Comparison of ENCODE assay signal across 9 mouse cellular contexts in the genomic region with DNA sequence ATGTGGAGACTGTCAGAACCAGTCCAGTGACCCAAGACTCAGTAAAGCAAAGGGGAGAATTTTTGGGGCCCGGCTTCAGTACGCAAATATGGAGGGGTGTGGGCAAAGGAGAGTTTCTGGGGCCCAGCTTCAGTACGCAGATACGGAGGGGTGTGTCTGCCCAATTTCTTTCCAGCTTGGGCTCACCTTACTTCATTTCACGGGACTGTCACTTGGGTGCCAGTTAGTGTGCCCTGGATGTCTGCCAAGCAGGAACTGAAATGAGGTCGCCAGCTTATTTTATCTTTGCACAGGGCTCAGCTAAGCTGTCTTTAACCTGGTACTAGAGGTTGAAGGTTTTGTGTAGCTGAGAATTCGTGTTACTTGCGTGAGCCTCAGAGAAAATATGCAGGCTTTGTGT.
DNase-seq lines count a peak whose midpoint lies in the region.
"Had no signal": no experiment of that assay in that cellular context is flagged by ENCODE, and none has a peak within 500 bp of the region (broad histone marks: within the 10 kb centered on the region; RNA-seq: fewer than 3 reads in every experiment).

No protein-coding gene starts in this region.

- H3K9me3 ChIP-seq in midbrain, embryonic 10.5 days (replicated peaks) = no peaks in the 10 kb centered on the region

- H3K27ac ChIP-seq in midbrain, embryonic 10.5 days (replicated peaks) = no peak overlapping the region

- WGBS in midbrain, embryonic 10.5 days = 89% methylated on average over 8 of the region's 8 CpGs

- DNase-seq in adrenal gland, postnatal 10 days = peak; percentile 42
- DNase-seq in adrenal gland, postnatal 4 days (ENCODE audit: low spot score in 2 of 2) = no peak
- peak; percentile 76 for DNase-seq in retina, adult 2 months (ENCODE audit: low read depth, low spot score)
- no peak for DNase-seq in retina, embryonic 14.5 days (ENCODE audit: low spot score)
- peak; percentile 71 for DNase-seq in kidney, adult 9 months
- DNase-seq in urinary bladder, postnatal 25 days (ENCODE audit: low spot score) = peak; percentile 31
- DNase-seq in layer of hippocampus, postnatal 14 days (ENCODE audit: low spot score in 2 of 2) = no peak
- DNase-seq in midbrain, embryonic 10.5 days (ENCODE audit: low spot score) = no peak
- DNase-seq: thymus, postnatal 14 days had no signal

- H3K27me3 ChIP-seq in midbrain, embryonic 10.5 days (ENCODE audit: low read depth, poor library complexity, severe bottlenecking) = no peaks in the 10 kb centered on the region

- no peaks in the 10 kb centered on the region for H3K36me3 ChIP-seq in midbrain, embryonic 10.5 days

- H3K4me1 ChIP-seq in midbrain, embryonic 10.5 days = no peaks in the 10 kb centered on the region

- no peak overlapping the region for H3K4me3 ChIP-seq in midbrain, embryonic 10.5 days

Comparison
In these comparisons a context has a peak if more than half of its experiments do, and no peak if none do; other contexts are left out.
1. DNase-seq: peak in adrenal gland, postnatal 10 days (single experiment), retina, adult 2 months (single experiment), kidney, adult 9 months (single experiment) and urinary bladder, postnatal 25 days (single experiment); none in adrenal gland, postnatal 4 days (0 of 2), retina, embryonic 14.5 days (single experiment), layer of hippocampus, postnatal 14 days (0 of 2) and midbrain, embryonic 10.5 days (single experiment).